Mouse (Mus musculus): ENCODE data around the gene Crybb3.
A peak's percentile ranks its signal among the peaks of the same experiment; 100 is the strongest.

Crybb3 gene

DNA sequence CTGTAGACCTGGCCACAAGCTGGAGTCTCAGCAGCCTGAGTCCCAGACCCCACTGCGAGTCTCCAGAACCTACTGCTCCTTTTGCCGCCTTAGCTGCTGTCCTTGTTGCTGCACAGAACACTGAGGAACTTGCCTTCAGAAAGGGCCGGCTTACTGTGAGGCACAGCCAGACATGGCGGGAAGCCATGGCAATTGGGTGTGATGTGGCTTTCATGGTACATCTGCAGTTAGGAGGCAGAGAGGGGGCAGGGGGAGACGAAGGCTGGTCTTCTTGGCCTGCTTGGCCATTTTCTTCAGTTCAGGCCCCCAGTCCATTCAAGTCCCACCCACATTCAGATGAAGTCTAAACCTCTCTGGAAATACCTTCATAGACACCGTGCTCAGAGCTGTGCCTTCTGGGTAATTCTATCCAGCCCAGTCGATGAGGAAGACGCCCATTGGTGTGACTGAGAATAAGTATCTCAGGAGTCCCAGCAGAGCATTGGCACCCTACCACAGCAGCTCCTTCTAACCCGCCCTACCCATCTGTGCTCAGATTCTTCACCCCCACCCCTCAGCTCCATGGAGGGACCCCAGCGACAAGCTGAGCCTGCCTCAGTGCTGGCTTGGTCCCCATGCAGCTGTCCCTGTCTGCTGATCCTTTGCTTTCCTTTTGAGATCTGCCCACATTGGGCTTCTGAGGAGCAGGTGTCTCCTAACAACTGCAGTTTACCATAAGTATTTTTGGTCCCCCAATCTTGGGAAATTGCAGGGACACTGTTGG lies 35.7 kb downstream of the Crybb3 start:
- DNase-seq (ENCODE audit: low read depth), result no peak

DNA sequence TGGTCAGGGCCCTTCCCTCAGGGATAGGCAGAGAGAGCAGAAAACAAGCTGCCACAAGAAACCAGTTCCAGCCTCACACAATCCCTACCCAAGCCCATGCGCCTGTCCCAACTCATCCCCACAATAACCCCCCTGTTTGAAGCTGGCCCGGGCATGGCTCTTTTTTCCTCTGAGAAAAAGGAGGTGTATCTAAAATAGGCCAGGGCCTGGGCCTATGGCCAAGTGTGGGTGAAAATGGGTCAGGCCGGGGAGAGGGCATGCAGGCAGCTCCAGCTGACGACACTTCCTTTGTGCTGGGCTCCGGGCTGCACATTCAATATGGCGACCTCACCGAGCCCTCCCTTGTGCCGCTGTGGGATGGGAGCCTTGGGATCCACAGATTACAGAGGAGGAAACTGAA lies 37.9 kb downstream of the Crybb3 start:
- DNase-seq (ENCODE audit: low read depth), result no peak

DNA sequence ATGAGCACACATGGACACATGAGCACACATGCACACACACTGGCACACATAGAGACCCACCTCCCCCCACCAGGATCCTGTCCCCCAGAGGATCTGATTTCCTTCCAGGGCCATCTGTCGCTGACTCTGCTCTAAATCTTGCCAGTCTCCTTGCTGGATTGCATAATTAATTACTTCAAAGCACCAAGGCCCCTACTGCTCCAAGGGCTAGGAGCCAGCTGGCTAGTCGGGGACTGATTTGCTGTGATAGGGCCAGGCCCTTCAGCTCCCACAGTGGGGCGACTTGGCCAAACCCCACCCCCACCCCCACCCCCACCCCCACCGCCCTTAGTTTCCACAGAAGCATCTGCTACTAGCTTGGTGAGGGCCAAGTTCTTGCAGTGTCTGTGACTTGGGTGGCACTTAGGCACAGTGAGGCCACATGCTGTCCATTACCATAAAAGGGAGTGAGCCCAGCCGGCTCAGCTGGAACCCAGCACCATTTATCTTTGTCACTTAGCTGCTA lies 39.8 kb downstream of the Crybb3 start:
- no peak for DNase-seq (ENCODE audit: low read depth)

DNA sequence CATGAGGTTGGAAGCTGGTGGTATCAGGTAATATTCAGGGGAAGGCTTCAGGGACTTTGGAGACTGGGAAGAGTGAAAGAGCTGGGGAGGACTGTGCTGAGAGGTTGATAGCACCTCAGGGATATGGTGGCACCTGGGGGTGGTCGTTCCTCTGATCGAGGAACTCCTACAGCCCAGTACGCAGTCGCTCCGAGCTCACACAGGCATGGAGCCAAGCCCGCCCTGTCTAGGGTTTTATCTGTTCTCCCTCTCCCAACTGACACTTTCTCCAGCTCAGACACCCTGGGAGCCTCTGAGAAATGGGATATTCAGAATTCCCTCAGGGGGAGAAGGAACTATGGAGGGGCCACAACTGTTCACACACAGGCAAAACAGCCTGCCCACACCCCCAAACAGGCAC lies 40.6 kb downstream of the Crybb3 start:
- DNase-seq (ENCODE audit: low read depth), result no peak

DNA sequence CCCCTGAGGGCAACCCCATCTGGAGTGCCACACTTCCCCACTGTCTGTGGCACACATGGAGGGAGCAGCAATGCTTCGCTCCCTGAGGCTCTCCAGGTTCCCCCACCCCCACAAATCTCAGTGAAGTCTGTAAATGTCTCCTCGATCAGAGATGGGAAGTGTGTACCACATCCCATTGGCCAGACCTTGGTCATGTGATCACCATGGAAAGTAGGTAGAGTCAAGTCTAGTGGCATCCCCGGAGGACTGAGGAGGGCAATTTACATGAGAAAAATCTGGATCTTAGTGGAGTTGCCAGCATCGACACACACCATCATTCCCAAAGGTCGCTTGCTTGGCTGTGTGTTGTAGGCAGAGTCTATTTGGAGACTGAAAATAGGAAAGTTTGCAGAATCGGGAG lies 42.8 kb downstream of the Crybb3 start:
- DNase-seq (ENCODE audit: low read depth), result no peak

DNA sequence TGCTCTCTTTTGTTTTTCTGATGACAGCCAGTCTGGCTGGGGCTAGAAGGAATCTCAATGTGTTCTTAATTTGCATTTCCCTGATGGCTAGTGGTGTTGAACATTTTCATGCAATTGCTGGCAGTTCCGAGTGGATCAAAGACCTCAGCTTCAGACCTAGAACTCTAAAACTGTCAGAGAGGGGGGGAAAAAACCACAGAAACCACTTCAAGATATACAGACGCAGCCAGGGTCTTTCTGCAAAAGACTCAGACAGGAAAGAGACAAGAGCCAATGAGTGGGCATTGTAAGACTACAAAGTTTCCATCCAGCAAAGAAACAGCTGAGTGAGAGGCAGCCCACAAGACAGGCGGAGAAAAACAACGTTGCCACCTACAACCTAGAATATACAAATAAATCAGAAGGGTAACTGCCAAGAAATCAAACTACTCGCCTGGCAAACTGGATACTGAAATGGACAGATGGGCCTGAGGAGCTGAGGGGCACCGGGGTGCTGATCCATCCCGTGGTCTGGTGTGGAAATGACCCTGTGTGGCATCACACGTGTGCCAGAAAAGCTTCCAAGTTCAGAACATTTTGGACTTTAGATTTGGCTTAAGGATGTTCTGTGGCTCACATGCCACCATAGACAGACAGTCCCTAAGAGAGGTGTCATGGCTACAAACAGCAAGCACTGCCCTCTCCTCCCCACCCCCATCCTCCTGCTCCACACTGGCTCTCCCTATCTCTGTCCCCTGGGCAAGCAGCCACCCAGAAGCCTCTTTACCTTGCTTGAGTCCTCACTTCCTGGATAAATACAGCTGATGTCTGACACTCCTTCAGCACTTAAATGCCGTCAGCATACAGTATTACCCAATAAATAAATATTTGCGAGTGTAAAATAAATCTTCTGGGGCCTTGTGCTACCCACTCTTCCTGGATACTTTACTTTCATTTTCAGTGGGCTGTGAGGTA lies 46.0 kb downstream of the Crybb3 start:
- peak; percentile 2 for DNase-seq (ENCODE audit: low read depth)

DNA sequence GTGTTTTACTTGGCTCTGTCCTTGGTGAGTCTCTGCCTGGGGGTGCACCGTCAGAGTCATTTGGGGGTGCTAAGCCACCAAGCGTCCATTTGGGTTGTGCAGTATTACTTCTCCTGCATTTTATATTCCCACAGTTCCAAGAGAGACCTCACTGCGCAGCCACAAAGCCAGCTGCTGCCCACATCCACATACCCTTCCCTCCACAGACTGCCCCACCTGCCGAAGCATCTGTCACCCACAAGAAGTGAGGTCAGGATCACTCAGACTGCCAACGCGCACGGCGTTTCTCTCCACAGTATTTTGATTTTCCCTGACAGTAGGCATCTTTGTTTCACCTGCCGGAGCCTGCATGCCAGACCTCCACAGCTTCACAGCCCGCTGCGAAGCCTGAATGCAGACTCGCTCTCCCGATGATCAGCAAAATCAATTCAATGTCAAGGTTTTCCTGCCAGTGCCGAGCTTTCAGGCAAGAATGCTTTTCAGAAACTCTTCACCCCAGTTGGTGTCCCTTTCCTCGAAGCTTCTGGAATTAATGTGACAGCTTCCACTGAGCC lies 50.1 kb downstream of the Crybb3 start:
- DNase-seq (ENCODE audit: low read depth), result no peak

DNA sequence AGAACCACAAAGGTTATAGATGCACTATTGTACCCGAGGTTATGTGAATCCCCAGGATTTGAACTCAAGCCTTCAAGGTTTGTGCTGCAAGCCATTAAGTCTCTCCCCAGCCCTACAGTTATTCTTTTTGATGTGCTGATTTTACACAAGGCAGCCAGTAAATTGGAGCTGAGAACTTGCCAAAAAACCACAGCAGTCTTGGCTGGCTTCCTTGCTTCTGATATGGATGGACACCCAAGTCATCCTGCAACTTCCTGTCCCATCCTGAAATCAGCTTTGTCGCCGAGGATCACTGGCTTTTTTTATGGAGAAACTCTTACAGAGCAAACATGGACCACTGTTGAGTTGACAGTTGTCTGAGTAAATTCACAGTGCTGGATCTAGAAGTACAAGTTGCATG lies 51.3 kb downstream of the Crybb3 start:
- no peak for DNase-seq (ENCODE audit: low read depth)

DNA sequence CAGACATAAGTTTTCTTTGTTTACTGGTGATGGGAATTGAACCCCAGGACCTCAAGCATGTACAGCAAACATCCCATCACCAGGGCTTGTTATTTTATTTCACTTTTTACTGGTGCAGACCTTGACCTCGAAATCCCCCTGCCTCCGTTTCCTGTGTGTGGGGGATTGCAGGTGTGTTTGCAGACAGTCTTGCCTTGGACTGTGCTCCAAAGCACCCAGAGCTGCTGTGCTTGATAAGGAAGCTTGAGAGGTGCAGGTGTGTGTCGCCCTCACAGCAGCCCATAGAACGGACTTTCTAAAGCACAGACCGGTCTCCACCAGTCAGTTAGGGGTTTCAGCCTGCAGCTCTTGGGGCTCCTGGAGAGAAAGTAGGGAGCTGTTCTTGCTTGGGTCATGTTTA lies 54.7 kb downstream of the Crybb3 start:
- DNase-seq (ENCODE audit: low read depth), result no peak
